Mouse (Mus musculus) C2C12 (cell line): ENCODE results near the gene Pitpnm1. TPM values are rescaled to one million over a fixed set of nuclear protein-coding genes. Genes with fewer than 3 reads are reported as not detected.
"Not testable (repeated sequence)": the region's sequence is repeated elsewhere in the genome, so short reads cannot be mapped to it uniquely, and the experiment has no call there.

Source experiments
- H3K27me3 ChIP-seq: one replicate; pipeline ENCODE4 v1.6.1; 2011; ENCODE audit not compliant: control insufficient read depth, insufficient read depth, insufficient read length
- H3K36me3 ChIP-seq: one replicate; pipeline ENCODE4 v1.6.1; 2011; ENCODE audit not compliant: control insufficient read depth, insufficient read depth
- H3K4me3 ChIP-seq: one replicate; pipeline ENCODE4 v1.5.1; 2011; ENCODE audit warnings: mild to moderate bottlenecking, control low read depth; ENCODE audit not compliant: poor library complexity, insufficient read depth, severe bottlenecking
- H3K79me2 ChIP-seq: one replicate; pipeline ENCODE4 v1.6.1; 2011; ENCODE audit not compliant: control insufficient read depth, insufficient read depth
- H3K79me3 ChIP-seq: one replicate; pipeline ENCODE4 v1.6.1; 2011; ENCODE audit warnings: low read depth, control low read depth
- H3ac ChIP-seq: one replicate; pipeline ENCODE3; 2011; ENCODE audit warnings: low read depth; ENCODE audit not compliant: control insufficient read depth, insufficient read length
- CEBPB ChIP-seq: IDR thresholded peaks from one replicate; pipeline ENCODE4 v1.6.1; 2011; ENCODE audit warnings: low read depth, mild to moderate bottlenecking, control low read depth, moderate library complexity
- CTCF ChIP-seq: IDR thresholded peaks from one replicate; pipeline ENCODE4 v1.5.1; 2011; ENCODE audit not compliant: control insufficient read depth, insufficient read depth, insufficient read length
- FOSL1 ChIP-seq: IDR thresholded peaks from one replicate; pipeline ENCODE4 v1.8.0; 2011; ENCODE audit warnings: mild to moderate bottlenecking, low read length; ENCODE audit not compliant: poor library complexity, insufficient read depth, severe bottlenecking
- MAX ChIP-seq: IDR thresholded peaks from one replicate; pipeline ENCODE4 v1.6.1; 2011; ENCODE audit warnings: mild to moderate bottlenecking, control low read depth
- MYOD1 ChIP-seq: IDR thresholded peaks from one replicate; pipeline ENCODE4 v1.6.1; 2011; ENCODE audit warnings: low read depth; ENCODE audit not compliant: control insufficient read depth, insufficient read length
- MYOG ChIP-seq: IDR thresholded peaks from one replicate; pipeline ENCODE4 v1.6.1; 2011; ENCODE audit not compliant: control insufficient read depth, insufficient read length; ENCODE audit errors: extremely low read depth
- USF1 ChIP-seq: IDR thresholded peaks from one replicate; pipeline ENCODE4 v1.6.1; 2011; ENCODE audit warnings: low read depth, mild to moderate bottlenecking, control low read depth, moderate library complexity
- polyA plus RNA-seq: library from polyadenylated mRNA; unstranded; fragments of >200 nt; fragmentation: generic; extraction: Trizol; gene quantifications from one replicate; pipeline ENCODE4 v1.2.1, GENCODE M21; 2012; ENCODE audit warnings: missing spikeins

Pitpnm1 gene
- polyA plus RNA-seq, 1 experiment, result 43.1 TPM

DNA sequence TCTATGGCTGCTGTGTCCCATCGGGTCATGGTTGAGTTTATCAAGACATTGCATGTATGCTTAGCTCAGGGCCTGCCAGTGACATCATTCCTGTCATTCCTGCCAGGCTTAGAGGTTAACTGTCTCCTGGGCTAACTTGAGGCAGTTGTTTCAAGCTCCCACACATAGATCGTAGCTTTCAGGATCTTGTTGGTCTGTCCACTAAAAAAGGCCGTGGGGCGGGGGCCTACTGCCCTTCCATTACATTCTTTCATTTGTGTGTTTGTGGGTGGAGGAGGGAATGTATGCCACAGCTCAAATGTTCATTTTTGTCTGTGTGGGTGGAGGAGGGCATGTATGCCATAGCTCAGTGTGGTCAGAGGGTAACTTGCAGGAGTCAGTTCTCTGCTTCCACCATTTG is 30.3 kb downstream of the Pitpnm1 start:
- TF ChIP-seq FOSL1, result no peak
- TF ChIP-seq MYOG, result no peak
- no peak for TF ChIP-seq USF1
- no peak for TF ChIP-seq MAX
- TF ChIP-seq CTCF, result no peak
- TF ChIP-seq CEBPB, result no peak
- no peak for TF ChIP-seq MYOD1
- no peaks in the 10 kb centered on the region for H3K27me3 ChIP-seq
- H3K4me3 ChIP-seq, result no peak overlapping the region
- peaks cover 18% of the 10 kb centered on the region for H3K79me2 ChIP-seq
- H3ac ChIP-seq, result no peak overlapping the region
- peaks cover 22% of the 10 kb centered on the region for H3K36me3 ChIP-seq
- H3K79me3 ChIP-seq, result peaks cover 6% of the 10 kb centered on the region

DNA sequence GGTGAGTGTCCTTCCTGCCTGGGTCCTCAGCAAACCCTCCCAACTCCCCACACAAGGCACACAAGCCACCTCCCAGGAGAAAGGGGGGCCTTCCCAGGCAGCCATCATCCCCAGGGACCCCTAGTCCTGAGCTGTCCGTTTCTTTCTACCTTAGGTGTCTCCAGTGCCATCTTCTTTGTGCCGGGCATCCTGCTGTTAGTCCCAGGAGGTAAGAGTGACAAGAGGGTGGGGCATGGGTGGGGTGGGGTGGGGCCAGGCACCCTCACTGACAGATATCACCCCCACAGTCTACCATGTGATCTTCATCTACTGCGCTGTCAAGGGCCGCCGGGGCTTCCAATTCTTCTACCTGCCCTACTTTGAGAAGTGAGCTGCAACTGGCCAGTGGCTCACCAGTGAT is 31.3 kb downstream of the Pitpnm1 start:
- no peak overlapping the region for H3K4me3 ChIP-seq
- H3K79me2 ChIP-seq, result peaks cover 17% of the 10 kb centered on the region
- TF ChIP-seq MYOD1 (no peak), MAX (no peak), FOSL1 (no peak), CEBPB (no peak)
- no peak overlapping the region for H3ac ChIP-seq
- H3K36me3 ChIP-seq, result peaks cover 22% of the 10 kb centered on the region
- no peaks in the 10 kb centered on the region for H3K27me3 ChIP-seq
- H3K79me3 ChIP-seq, result peaks cover 6% of the 10 kb centered on the region

DNA sequence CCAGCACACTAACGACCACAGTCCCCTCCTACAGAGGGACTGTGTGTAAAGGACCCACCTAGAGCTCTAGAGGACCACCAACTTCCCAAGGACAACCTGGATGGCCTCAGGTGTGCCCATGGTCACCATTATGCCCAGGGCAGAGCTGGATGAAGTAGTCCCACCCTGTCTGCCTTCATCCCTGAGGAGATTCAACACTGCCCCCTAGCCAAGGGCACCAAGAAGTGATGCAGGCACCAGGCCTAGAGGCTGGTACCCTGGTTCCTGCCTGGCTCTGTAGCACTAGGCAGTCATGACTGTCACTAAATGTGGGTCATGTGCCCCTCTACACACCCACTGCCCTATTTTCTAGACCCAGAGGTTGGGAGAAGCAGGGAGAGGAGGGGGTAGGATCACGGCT is 32.0 kb downstream of the Pitpnm1 start:
- Histone ChIP-seq H3K4me3 (no peak overlapping the region), H3K27me3 (no peaks in the 10 kb centered on the region), H3K36me3 (peaks cover 22% of the 10 kb centered on the region), H3K79me2 (peaks cover 10% of the 10 kb centered on the region), H3K79me3 (peaks cover 1% of the 10 kb centered on the region), H3ac (no peak overlapping the region)
- TF ChIP-seq MAX, result no peak

DNA sequence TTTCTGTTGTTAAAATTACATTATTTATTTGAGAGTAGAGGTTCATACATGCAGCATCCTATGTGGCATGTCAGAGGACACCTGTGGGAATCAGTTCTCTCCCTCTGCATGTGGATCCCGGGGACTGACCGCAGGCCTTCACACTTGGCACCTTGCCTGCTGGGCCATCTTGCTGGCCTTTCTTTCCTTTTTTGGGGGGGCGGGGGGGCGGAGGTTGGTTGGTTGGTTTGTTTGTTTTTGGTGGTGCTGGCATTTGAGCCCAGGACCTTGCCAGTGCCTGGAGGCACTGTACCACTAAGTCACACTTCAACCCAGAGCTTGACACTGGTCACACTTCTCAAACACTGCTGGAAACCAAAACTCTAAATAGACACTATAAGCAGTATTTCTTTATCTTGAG is 34.6 kb downstream of the Pitpnm1 start:
- TF ChIP-seq MAX (no peak), MYOG (no peak)
- Histone ChIP-seq H3K36me3 (peaks cover 12% of the 10 kb centered on the region), H3ac (no peak overlapping the region), H3K4me3 (no peak overlapping the region), H3K79me3 (no peaks in the 10 kb centered on the region), H3K27me3 (no peaks in the 10 kb centered on the region), H3K79me2 (no peaks in the 10 kb centered on the region)

DNA sequence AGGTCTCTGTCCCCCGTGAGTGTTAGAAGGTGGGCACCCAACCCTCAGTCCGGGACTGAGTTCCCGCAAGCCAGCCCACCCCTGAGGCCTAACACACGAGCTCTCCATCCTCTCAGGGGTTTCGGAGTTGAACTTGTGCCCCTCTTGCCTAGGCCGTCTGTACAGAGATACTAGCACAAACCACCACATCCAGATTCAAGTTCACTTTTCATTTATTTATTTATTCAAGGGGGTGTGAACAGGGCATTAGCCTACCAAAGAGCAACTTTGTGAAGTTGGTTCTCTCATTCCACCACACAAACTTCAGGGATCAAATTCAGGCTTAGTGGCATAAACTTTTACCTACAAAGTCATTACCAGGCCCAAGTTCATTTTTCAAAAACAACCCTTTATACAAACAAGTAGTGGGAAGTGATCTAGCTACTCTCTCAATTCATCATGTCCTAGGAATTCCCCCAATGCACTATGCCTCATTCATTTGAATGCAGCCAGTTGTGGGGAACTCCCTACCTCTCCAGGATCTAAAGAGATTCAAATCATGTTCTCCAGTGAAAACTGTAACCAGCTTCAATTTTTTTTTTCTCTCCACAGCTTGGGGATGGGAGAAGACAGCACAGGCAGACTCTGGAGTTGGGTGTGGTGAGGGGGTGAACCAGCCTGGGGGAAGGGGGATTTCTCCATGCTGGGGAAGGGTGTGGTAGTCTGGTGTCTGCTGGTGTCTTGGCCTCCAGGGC is 35.6 kb downstream of the Pitpnm1 start:
- not testable (repeated sequence) for H3ac ChIP-seq, H3K4me3 ChIP-seq, H3K27me3 ChIP-seq, H3K79me2 ChIP-seq, H3K79me3 ChIP-seq
- H3K36me3 ChIP-seq, result peaks cover 12% of the 10 kb centered on the region

DNA sequence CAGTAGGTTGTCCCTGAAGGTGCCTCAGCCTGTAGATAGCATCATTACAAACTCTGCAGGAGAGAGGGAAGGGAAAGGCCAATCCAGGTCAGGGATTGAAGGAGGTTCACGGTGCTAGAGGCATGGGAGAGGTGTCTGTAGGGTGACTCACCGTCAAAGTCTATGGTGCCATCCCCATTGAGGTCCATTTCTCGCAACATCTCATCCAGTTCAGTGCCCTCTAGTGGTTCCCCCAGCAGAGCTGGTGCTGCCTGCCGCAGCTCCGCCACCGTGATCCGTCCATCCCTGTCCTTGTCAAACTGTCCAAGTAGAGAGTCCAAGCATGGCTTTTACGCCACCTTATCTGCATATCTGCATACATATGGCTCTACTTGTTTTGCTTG is 36.2 kb downstream of the Pitpnm1 start:
- H3K27me3 ChIP-seq, H3ac ChIP-seq, H3K4me3 ChIP-seq, H3K79me3 ChIP-seq, H3K79me2 ChIP-seq: not testable (repeated sequence)
- H3K36me3 ChIP-seq, result peaks cover 12% of the 10 kb centered on the region
- peak; percentile 16 for TF ChIP-seq CTCF

DNA sequence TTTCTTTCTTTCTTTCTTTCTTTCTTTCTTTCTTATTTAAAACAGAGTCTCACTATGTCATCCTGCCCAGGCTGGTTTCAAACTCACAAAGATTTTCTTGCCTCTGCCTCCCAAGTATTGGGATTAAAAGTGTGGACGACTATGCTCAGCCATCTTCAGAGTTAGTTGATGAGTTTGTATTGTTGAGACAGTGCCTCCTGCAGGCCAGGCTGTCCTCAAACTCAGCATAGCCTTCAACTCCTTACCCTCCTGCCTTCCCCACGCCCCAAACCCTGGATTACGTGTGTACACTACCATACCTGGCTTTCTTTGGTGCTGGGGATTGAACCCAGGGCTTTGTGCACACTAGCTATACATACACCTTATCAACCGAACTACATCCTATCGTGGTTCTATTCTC is 36.7 kb downstream of the Pitpnm1 start:
- no peak overlapping the region for H3K4me3 ChIP-seq
- H3K27me3 ChIP-seq, result no peaks in the 10 kb centered on the region
- TF ChIP-seq MYOD1 (no peak), CTCF (no peak), USF1 (no peak), CEBPB (no peak), MAX (no peak), MYOG (no peak), FOSL1 (no peak)
- H3K79me2 ChIP-seq, result no peaks in the 10 kb centered on the region
- H3K79me3 ChIP-seq, result no peaks in the 10 kb centered on the region
- H3ac ChIP-seq, result no peak overlapping the region
- peaks cover 12% of the 10 kb centered on the region for H3K36me3 ChIP-seq
